Mouse (Mus musculus): Measurements from ENCODE around the gene Raf1. TPM values are rescaled to one million over a fixed set of nuclear protein-coding genes. Genes with fewer than 3 reads are reported as not detected.

The Raf1 gene
- polyA plus RNA-seq, 1 experiment = 209 TPM

GRCm38 (mm10) chr6:115583430-115584125, 92.9 kb downstream of the Raf1 start:
- WGBS = 22% methylated on average over 6 of the region's 6 CpGs
- no peak for TF ChIP-seq CTCF (IDR thresholded peaks at IDR 0.05; ENCODE audit: borderline replicate concordance, control insufficient read depth, extremely low read depth, insufficient read depth, low read length, poor library complexity)
- TF ChIP-seq POLR2A (IDR thresholded peaks at IDR 0.05; ENCODE audit: control insufficient read depth, extremely low read depth, insufficient read depth, low read length, poor library complexity) = no peak
- H3K27ac ChIP-seq (ENCODE audit: control insufficient read depth, insufficient read depth, low read length) = no peak overlapping the region
- DNase-seq = no peak
- H3K27me3 ChIP-seq (ENCODE audit: control insufficient read depth, insufficient read depth, low read length) = no peaks in the 10 kb centered on the region
- no peaks in the 10 kb centered on the region for H3K36me3 ChIP-seq (ENCODE audit: control insufficient read depth, insufficient read depth, low read length)
- H3K4me3 ChIP-seq (ENCODE audit: control insufficient read depth, insufficient read depth, low read length) = no peak overlapping the region
- H3K4me1 ChIP-seq (replicated peaks; ENCODE audit: control insufficient read depth, insufficient read depth, low read length) = no peaks in the 10 kb centered on the region

GRCm38 (mm10) chr6:115582328-115583115, 93.9 kb downstream of the Raf1 start:
- Histone ChIP-seq H3K4me1 (replicated peaks; ENCODE audit: control insufficient read depth, insufficient read depth, low read length) (no peaks in the 10 kb centered on the region), H3K27me3 (ENCODE audit: control insufficient read depth, insufficient read depth, low read length) (no peaks in the 10 kb centered on the region), H3K27ac (ENCODE audit: control insufficient read depth, insufficient read depth, low read length) (no peak overlapping the region), H3K4me3 (ENCODE audit: control insufficient read depth, insufficient read depth, low read length) (no peak overlapping the region), H3K36me3 (ENCODE audit: control insufficient read depth, insufficient read depth, low read length) (no peaks in the 10 kb centered on the region)
- TF ChIP-seq POLR2A (IDR thresholded peaks at IDR 0.05; ENCODE audit: control insufficient read depth, extremely low read depth, insufficient read depth, low read length, poor library complexity) (no peak), CTCF (IDR thresholded peaks at IDR 0.05; ENCODE audit: borderline replicate concordance, control insufficient read depth, extremely low read depth, insufficient read depth, low read length, poor library complexity) (no peak)
- DNase-seq = no peak
- WGBS = 87% methylated on average over 10 of the region's 10 CpGs

- no peaks in the 10 kb centered on the region for H3K36me3 ChIP-seq (ENCODE audit: control insufficient read depth, insufficient read depth, low read length)
- H3K4me3 ChIP-seq (ENCODE audit: control insufficient read depth, insufficient read depth, low read length) = no peak overlapping the region
- TF ChIP-seq POLR2A (IDR thresholded peaks at IDR 0.05; ENCODE audit: control insufficient read depth, extremely low read depth, insufficient read depth, low read length, poor library complexity) (no peak), CTCF (IDR thresholded peaks at IDR 0.05; ENCODE audit: borderline replicate concordance, control insufficient read depth, extremely low read depth, insufficient read depth, low read length, poor library complexity) (no peak)
- WGBS = 88% methylated on average over 3 of the region's 3 CpGs
- no peaks in the 10 kb centered on the region for H3K4me1 ChIP-seq (replicated peaks; ENCODE audit: control insufficient read depth, insufficient read depth, low read length)
- DNase-seq = no peak
- H3K27me3 ChIP-seq (ENCODE audit: control insufficient read depth, insufficient read depth, low read length) = no peaks in the 10 kb centered on the region
- no peak overlapping the region for H3K27ac ChIP-seq (ENCODE audit: control insufficient read depth, insufficient read depth, low read length)
Observed at GRCm38 (mm10) chr6:115580810-115581209, 95.6 kb downstream of the Raf1 start.

- Histone ChIP-seq H3K4me1 (replicated peaks; ENCODE audit: control insufficient read depth, insufficient read depth, low read length) (no peaks in the 10 kb centered on the region), H3K27me3 (ENCODE audit: control insufficient read depth, insufficient read depth, low read length) (no peaks in the 10 kb centered on the region), H3K4me3 (ENCODE audit: control insufficient read depth, insufficient read depth, low read length) (no peak overlapping the region), H3K27ac (ENCODE audit: control insufficient read depth, insufficient read depth, low read length) (no peak overlapping the region), H3K36me3 (ENCODE audit: control insufficient read depth, insufficient read depth, low read length) (no peaks in the 10 kb centered on the region)
- 95% methylated on average over 9 of the region's 9 CpGs for WGBS
- TF ChIP-seq POLR2A (IDR thresholded peaks at IDR 0.05; ENCODE audit: control insufficient read depth, extremely low read depth, insufficient read depth, low read length, poor library complexity) (no peak), CTCF (IDR thresholded peaks at IDR 0.05; ENCODE audit: borderline replicate concordance, control insufficient read depth, extremely low read depth, insufficient read depth, low read length, poor library complexity) (no peak)
- no peak for DNase-seq
Observed at GRCm38 (mm10) chr6:115577941-115578340, 98.5 kb downstream of the Raf1 start.

GRCm38 (mm10) chr6:115577407-115577806, 99.0 kb downstream of the Raf1 start:
- WGBS = 77% methylated on average over 5 of the region's 5 CpGs
- Histone ChIP-seq H3K27me3 (ENCODE audit: control insufficient read depth, insufficient read depth, low read length) (no peaks in the 10 kb centered on the region), H3K4me3 (ENCODE audit: control insufficient read depth, insufficient read depth, low read length) (no peak overlapping the region), H3K27ac (ENCODE audit: control insufficient read depth, insufficient read depth, low read length) (no peak overlapping the region), H3K4me1 (replicated peaks; ENCODE audit: control insufficient read depth, insufficient read depth, low read length) (no peaks in the 10 kb centered on the region), H3K36me3 (ENCODE audit: control insufficient read depth, insufficient read depth, low read length) (no peaks in the 10 kb centered on the region)
- TF ChIP-seq CTCF (IDR thresholded peaks at IDR 0.05; ENCODE audit: borderline replicate concordance, control insufficient read depth, extremely low read depth, insufficient read depth, low read length, poor library complexity) (no peak), POLR2A (IDR thresholded peaks at IDR 0.05; ENCODE audit: control insufficient read depth, extremely low read depth, insufficient read depth, low read length, poor library complexity) (no peak)
- no peak for DNase-seq

- no peaks in the 10 kb centered on the region for H3K27me3 ChIP-seq (ENCODE audit: control insufficient read depth, insufficient read depth, low read length)
- H3K36me3 ChIP-seq (ENCODE audit: control insufficient read depth, insufficient read depth, low read length) = no peaks in the 10 kb centered on the region
- WGBS = 95% methylated on average over 7 of the region's 7 CpGs
- no peak overlapping the region for H3K4me3 ChIP-seq (ENCODE audit: control insufficient read depth, insufficient read depth, low read length)
- no peaks in the 10 kb centered on the region for H3K4me1 ChIP-seq (replicated peaks; ENCODE audit: control insufficient read depth, insufficient read depth, low read length)
- TF ChIP-seq CTCF (IDR thresholded peaks at IDR 0.05; ENCODE audit: borderline replicate concordance, control insufficient read depth, extremely low read depth, insufficient read depth, low read length, poor library complexity) (no peak), POLR2A (IDR thresholded peaks at IDR 0.05; ENCODE audit: control insufficient read depth, extremely low read depth, insufficient read depth, low read length, poor library complexity) (no peak)
- no peak for DNase-seq
- no peak overlapping the region for H3K27ac ChIP-seq (ENCODE audit: control insufficient read depth, insufficient read depth, low read length)
Observed at GRCm38 (mm10) chr6:115574171-115574570, 102.3 kb downstream of the Raf1 start.

Other genes starting within 250 kb of the Raf1 start
- 4.6 and 5.4 TPM in 2 replicates for gene Tsen2, start 132.0 kb downstream of the Raf1 start, polyA plus RNA-seq (2012; rRNA removed)
- gene Mkrn2os, start 84.1 kb downstream of the Raf1 start, polyA plus RNA-seq (2012; rRNA removed) = 3.0 TPM in 2 replicates
- gene Mkrn2, start 74.7 kb downstream of the Raf1 start, polyA plus RNA-seq (2012; rRNA removed) = 158 and 166 TPM in 2 replicates
- gene Tmem40, start 85.8 kb upstream of the Raf1 start, polyA plus RNA-seq (2012; rRNA removed) = 1.4 and 2.5 TPM in 2 replicates
- 16.8 and 19.5 TPM in 2 replicates for gene Cand2, start 97.9 kb upstream of the Raf1 start, polyA plus RNA-seq (2012; rRNA removed)
- 874 and 910 TPM in 2 replicates for gene Rpl32, start 132.1 kb upstream of the Raf1 start, polyA plus RNA-seq (2012; rRNA removed)
- gene Efcab12, start 161.8 kb upstream of the Raf1 start, polyA plus RNA-seq (2012; rRNA removed) = 0.33 and 0.46 TPM in 2 replicates
- gene Mbd4, start 176.7 kb upstream of the Raf1 start, polyA plus RNA-seq (2012; rRNA removed) = 9.0 and 10.5 TPM in 2 replicates
- gene Ift122, start 176.8 kb upstream of the Raf1 start, polyA plus RNA-seq (2012; rRNA removed) = 7.6 and 8.8 TPM in 2 replicates

Data from thymus, adult 2 months (tissue).